Mouse (Mus musculus) hindbrain, embryonic 10.5 days (tissue): ENCODE measurements around the gene Ap3b2. TPM values are rescaled to one million over a fixed set of nuclear protein-coding genes. Genes with fewer than 3 reads are reported as not detected.
"Not testable (repeated sequence)": the region's sequence is repeated elsewhere in the genome, so short reads cannot be mapped to it uniquely, and the experiment has no call there.

Experiments used
- DNase-seq: peaks from one replicate; pipeline ENCODE4 v3.0.0-alpha.2; 2017; ENCODE audit warnings: low spot score
- H3K27ac ChIP-seq: fragments of 300-500 bp; sonication (generic); 2 replicates; pipeline ENCODE4 v1.5.1; 2016; ENCODE audit warnings: mild to moderate bottlenecking, moderate library complexity
- H3K27me3 ChIP-seq: fragments of 300-500 bp; sonication (generic); 2 replicates; pipeline ENCODE4 v1.6.1; 2016; ENCODE audit warnings: mild to moderate bottlenecking; ENCODE audit not compliant: poor library complexity, insufficient read depth, severe bottlenecking
- H3K36me3 ChIP-seq: fragments of 300-500 bp; sonication (generic); 2 replicates; pipeline ENCODE4 v1.6.1; 2016; ENCODE audit warnings: mild to moderate bottlenecking, moderate library complexity
- H3K4me1 ChIP-seq: fragments of 300-500 bp; sonication (generic); replicated peaks from 2 replicates; pipeline ENCODE4 v1.6.1; 2016; ENCODE audit warnings: mild to moderate bottlenecking
- H3K4me3 ChIP-seq: fragments of 300-500 bp; sonication (generic); 2 replicates; pipeline ENCODE4 v1.5.1; 2016; ENCODE audit warnings: mild to moderate bottlenecking, moderate library complexity
- H3K9me3 ChIP-seq: fragments of 300-500 bp; sonication (generic); 2 replicates; pipeline ENCODE4 v1.6.1; 2016; ENCODE audit warnings: mild to moderate bottlenecking, moderate library complexity
- WGBS: fragments of 180-500 bp; shearing (Covaris S2); methylation state at CpG from one replicate; pipeline ENCODE4 v1.1.7; 2016; 5-methylcytosine and 5-hydroxymethylcytosine counted together
- polyA plus RNA-seq: library from polyadenylated mRNA; unstranded; fragments of >200 nt; fragmentation: Nextera tagmentation; extraction: Ambion mirVana; gene quantifications from 2 replicates; pipeline ENCODE4 v1.2.1, GENCODE M21; 2016

Ap3b2 gene
- polyA plus RNA-seq, 1 experiment from 2014 or later: 44.7 TPM

GRCm38 (mm10) chr7:81514906-81515590, 21.3 kb upstream of the Ap3b2 start:
- Histone ChIP-seq H3K36me3 (no peaks in the 10 kb centered on the region), H3K27ac (no peak overlapping the region), H3K4me3 (no peak overlapping the region), H3K27me3 (no peaks in the 10 kb centered on the region; the same call in 1 of the 2 replicates), H3K9me3 (no peaks in the 10 kb centered on the region), H3K4me1 (0 out of 2 replicates have a peak, but pooled peaks cover 3% of the 10 kb centered on the region)
- 54% methylated on average over 13 of the region's 13 CpGs for WGBS
- no peak for DNase-seq

- Histone ChIP-seq H3K36me3 (no peaks in the 10 kb centered on the region), H3K4me3 (no peak overlapping the region), H3K4me1 (peaks cover 20% of the 10 kb centered on the region), H3K9me3 (no peaks in the 10 kb centered on the region), H3K27ac (no peak overlapping the region), H3K27me3 (peaks cover 20% of the 10 kb centered on the region)
- no peak for DNase-seq
- WGBS: 80% methylated on average over 2 of the region's 2 CpGs
Measured at GRCm38 (mm10) chr7:81501050-81501449, 7.3 kb upstream of the Ap3b2 start.

GRCm38 (mm10) chr7:81498181-81498580, 4.5 kb upstream of the Ap3b2 start, which contains the start of gene BC048679:
Gene BC048679 (minus strand): TSS chr7:81498281.
- peaks cover 29% of the 10 kb centered on the region for H3K4me1 ChIP-seq
- no peaks in the 10 kb centered on the region for H3K36me3 ChIP-seq
- 71% methylated on average over 7 of the region's 7 CpGs for WGBS
- H3K9me3 ChIP-seq: no peaks in the 10 kb centered on the region
- H3K4me3 ChIP-seq: peak within 1 kb of the TSS; percentile 2; the same call in 1 of the 2 replicates
- no peak for DNase-seq
- H3K27ac ChIP-seq: peak within 1 kb of the TSS; percentile 17
- H3K27me3 ChIP-seq: peaks cover 45% of the 10 kb centered on the region

GRCm38 (mm10) chr7:81497171-81497570, 3.4 kb upstream of the Ap3b2 start:
- no peaks in the 10 kb centered on the region for H3K9me3 ChIP-seq
- H3K27me3 ChIP-seq: peaks cover 54% of the 10 kb centered on the region
- H3K4me1 ChIP-seq: peaks cover 39% of the 10 kb centered on the region
- peak overlapping the region; percentile 2; the same call in 1 of the 2 replicates for H3K4me3 ChIP-seq
- H3K36me3 ChIP-seq: no peaks in the 10 kb centered on the region
- WGBS: 15% methylated on average over 6 of the region's 6 CpGs
- DNase-seq: peak; percentile 58
- peak overlapping the region; percentile 17 for H3K27ac ChIP-seq

- peaks cover 50% of the 10 kb centered on the region for H3K4me1 ChIP-seq
- H3K27me3 ChIP-seq: peaks cover 58% of the 10 kb centered on the region
- no peak for DNase-seq
- 39% methylated on average over 9 of the region's 9 CpGs for WGBS
- H3K36me3 ChIP-seq: no peaks in the 10 kb centered on the region
- H3K9me3 ChIP-seq: no peaks in the 10 kb centered on the region
- peak overlapping the region; percentile 87 for H3K27ac ChIP-seq
- peak overlapping the region; percentile 73 for H3K4me3 ChIP-seq
Measured at GRCm38 (mm10) chr7:81492628-81493027, 1.1 kb downstream of the Ap3b2 start.

GRCm38 (mm10) chr7:81489649-81490048, 4.1 kb downstream of the Ap3b2 start:
- H3K27ac ChIP-seq: peak overlapping the region; percentile 1; the same call in 1 of the 2 replicates

GRCm38 (mm10) chr7:81480800-81481199, 12.9 kb downstream of the Ap3b2 start:
- Histone ChIP-seq H3K4me3 (no peak overlapping the region), H3K36me3 (peaks cover 9% of the 10 kb centered on the region), H3K27ac (peak overlapping the region; percentile 50; the same call in 1 of the 2 replicates), H3K27me3 (peaks cover 35% of the 10 kb centered on the region), H3K9me3 (no peaks in the 10 kb centered on the region), H3K4me1 (peaks cover 20% of the 10 kb centered on the region)
- under 1% methylated on average over 8 of the region's 8 CpGs for WGBS
- DNase-seq: no peak

More at GRCm38 (mm10) chr7:81489649-81490048, 4.1 kb downstream of the Ap3b2 start:
- H3K4me3 ChIP-seq: peak overlapping the region; percentile 0; the same call in 1 of the 2 replicates
- WGBS: 10% methylated on average over 9 of the region's 9 CpGs
- H3K36me3 ChIP-seq: peaks cover 2% of the 10 kb centered on the region; the same call in 1 of the 2 replicates
- peak; percentile 27 for DNase-seq
- peaks cover 37% of the 10 kb centered on the region for H3K4me1 ChIP-seq
- no peaks in the 10 kb centered on the region for H3K9me3 ChIP-seq
- H3K27me3 ChIP-seq: peaks cover 37% of the 10 kb centered on the region

- peaks cover 20% of the 10 kb centered on the region for H3K4me1 ChIP-seq
- no peaks in the 10 kb centered on the region for H3K9me3 ChIP-seq
- H3K4me3 ChIP-seq: no peak overlapping the region
- H3K27ac ChIP-seq: no peak overlapping the region
- WGBS: 70% methylated on average over 3 of the region's 3 CpGs
- H3K36me3 ChIP-seq: peaks cover 6% of the 10 kb centered on the region
- peaks cover 42% of the 10 kb centered on the region for H3K27me3 ChIP-seq
- DNase-seq: no peak
Measured at GRCm38 (mm10) chr7:81479531-81480090, 14.1 kb downstream of the Ap3b2 start.

GRCm38 (mm10) chr7:81478261-81478660, 15.5 kb downstream of the Ap3b2 start:
- Histone ChIP-seq H3K27me3 (peaks cover 42% of the 10 kb centered on the region), H3K4me1 (peaks cover 20% of the 10 kb centered on the region)
- H3K9me3 ChIP-seq, H3K4me3 ChIP-seq, H3K36me3 ChIP-seq, DNase-seq, H3K27ac ChIP-seq: not testable (repeated sequence)

GRCm38 (mm10) chr7:81476833-81477232, 16.9 kb downstream of the Ap3b2 start:
- peaks cover 46% of the 10 kb centered on the region for H3K27me3 ChIP-seq
- WGBS: 5% methylated on average over 24 of the region's 24 CpGs
- peak; percentile 20 for DNase-seq

GRCm38 (mm10) chr7:81475221-81475620, 18.5 kb downstream of the Ap3b2 start:
- 0 out of 2 replicates have a peak, but pooled peaks cover 4% of the 10 kb centered on the region for H3K36me3 ChIP-seq
- no peak overlapping the region for H3K4me3 ChIP-seq
- 80% methylated on average over 3 of the region's 3 CpGs for WGBS
- H3K9me3 ChIP-seq: no peaks in the 10 kb centered on the region
- DNase-seq: no peak
- no peak overlapping the region for H3K27ac ChIP-seq
- H3K27me3 ChIP-seq: peaks cover 46% of the 10 kb centered on the region
- peaks cover 8% of the 10 kb centered on the region for H3K4me1 ChIP-seq

More at GRCm38 (mm10) chr7:81476833-81477232, 16.9 kb downstream of the Ap3b2 start:
- Histone ChIP-seq H3K4me1 (peaks cover 20% of the 10 kb centered on the region), H3K27ac (no peak overlapping the region), H3K4me3 (peak overlapping the region; percentile 29; the same call in 1 of the 2 replicates), H3K9me3 (no peaks in the 10 kb centered on the region), H3K36me3 (0 out of 2 replicates have a peak, but pooled peaks cover 4% of the 10 kb centered on the region)

- H3K27ac ChIP-seq: no peak overlapping the region
- H3K4me1 ChIP-seq: no peaks in the 10 kb centered on the region
- WGBS: 78% methylated on average over 9 of the region's 9 CpGs
- no peak overlapping the region for H3K4me3 ChIP-seq
- peaks cover 32% of the 10 kb centered on the region for H3K27me3 ChIP-seq
- H3K9me3 ChIP-seq: no peaks in the 10 kb centered on the region
- DNase-seq: no peak
- H3K36me3 ChIP-seq: peaks cover 14% of the 10 kb centered on the region; the same call in 1 of the 2 replicates
Measured at GRCm38 (mm10) chr7:81464906-81465450, 28.7 kb downstream of the Ap3b2 start.

- no peaks in the 10 kb centered on the region for H3K4me1 ChIP-seq
- H3K36me3 ChIP-seq: peaks cover 14% of the 10 kb centered on the region; the same call in 1 of the 2 replicates
- WGBS: 9% methylated on average over 4 of the region's 4 CpGs
- H3K9me3 ChIP-seq: no peaks in the 10 kb centered on the region
- no peak overlapping the region for H3K4me3 ChIP-seq
- no peak overlapping the region for H3K27ac ChIP-seq
- peak; percentile 44 for DNase-seq
- peaks cover 38% of the 10 kb centered on the region for H3K27me3 ChIP-seq
Measured at GRCm38 (mm10) chr7:81464116-81464515, 29.6 kb downstream of the Ap3b2 start.
